Mouse (Mus musculus): ENCODE data around the gene Crtc1. TPM values are rescaled to one million over a fixed set of nuclear protein-coding genes. Genes with fewer than 3 reads are reported as not detected.

Crtc1 gene
- total and polyA plus RNA-seq, 3 experiments, result 3.3 to 18.0 TPM; not detected in 1

DNA sequence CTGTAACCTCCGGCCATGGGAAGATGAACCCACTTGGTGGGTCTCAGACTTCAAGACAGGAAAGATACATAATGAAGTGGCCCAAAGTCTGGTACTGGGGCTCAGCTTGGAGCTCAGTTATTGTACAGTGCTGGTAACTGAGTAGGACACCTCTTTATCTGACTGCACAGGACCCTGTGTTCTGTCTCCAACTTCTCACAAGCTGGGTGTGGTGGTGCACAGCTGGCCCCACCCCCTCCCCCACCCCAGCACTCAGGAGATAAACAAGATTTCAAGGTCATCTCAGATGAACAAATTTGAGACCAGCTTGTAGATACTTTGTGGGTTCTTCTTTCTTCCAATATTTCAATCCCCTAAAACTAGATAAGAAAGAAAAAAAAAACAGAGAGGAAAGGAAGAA, 83.3 kb downstream of the Crtc1 start (continued):
- TF ChIP-seq ZC3H11A (IDR thresholded peaks at IDR 0.05; ENCODE audit: low read depth, low read length) (0 out of 2 replicates have a peak, but pooled peaks have one; percentile 2), ETS1 (IDR thresholded peaks at IDR 0.05; ENCODE audit: low read depth, low read length) (peak; percentile 81), TAL1 (IDR thresholded peaks at IDR 0.05; ENCODE audit: low read length) (peak; percentile 70), GATA1 (IDR thresholded peaks at IDR 0.05; ENCODE audit: low read depth, low read length) (peak; percentile 37), CHD2 (IDR thresholded peaks at IDR 0.05; ENCODE audit: low read length) (0 out of 2 replicates have a peak, but pooled peaks have one; percentile 14), ZMIZ1 (IDR thresholded peaks at IDR 0.05; ENCODE audit: low read depth, low read length) (no peak), EP300 (IDR thresholded peaks at IDR 0.05; ENCODE audit: low read depth in 1 of 2, low read length in 2 of 2) (peak; percentile 59 to 72; a peak in 3 of 4 replicates)

DNA sequence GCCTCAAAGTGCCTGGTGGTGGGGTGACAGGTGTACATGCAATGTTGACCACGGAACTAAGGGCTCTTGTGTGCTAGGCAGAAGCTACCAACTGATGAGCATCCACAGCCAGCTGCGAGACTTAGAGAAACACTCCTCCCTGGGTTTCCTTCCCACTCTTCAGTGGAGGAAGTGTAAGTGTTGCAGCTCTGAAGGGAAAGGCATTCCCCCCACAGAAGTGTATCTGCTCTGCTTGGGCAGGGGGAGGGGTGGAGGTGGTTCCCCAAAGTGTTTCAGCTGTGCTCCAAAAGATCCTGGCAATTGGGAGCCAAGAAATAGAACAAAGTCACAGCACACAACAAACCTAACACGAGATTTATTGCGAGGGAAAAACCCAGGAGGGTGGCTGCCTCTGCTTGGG, 85.4 kb downstream of the Crtc1 start:
- Histone ChIP-seq H3K36me3 (ENCODE audit: control insufficient read depth in 1 of 2, insufficient read depth in 2 of 2, low read length in 2 of 2) (peaks cover 5 to 38% of the 10 kb centered on the region in 2 experiments; a peak in 3 of 4 replicates), H3K9me3 (replicated peaks; ENCODE audit: insufficient read depth, low read length) (no peaks in the 10 kb centered on the region), H3K9ac (ENCODE audit: control insufficient read depth, low read depth, low read length, poor library complexity, severe bottlenecking) (peak overlapping the region; percentile 78), H3K27ac (ENCODE audit: control insufficient read depth, low read depth, low read length) (peak overlapping the region; percentile 84), H3K4me3 (ENCODE audit: control insufficient read depth in 1 of 2, insufficient read depth in 1 of 2, low read depth in 2 of 2, low read length in 2 of 2) (peak overlapping the region; percentile 45 to 58), H3K79me2 (ENCODE audit: control insufficient read depth, insufficient read depth, low read length, poor library complexity) (peaks cover 41% of the 10 kb centered on the region), H3K4me1 (ENCODE audit: control insufficient read depth in 1 of 2, insufficient read depth in 2 of 2, low read length in 2 of 2) (peaks cover 11 to 33% of the 10 kb centered on the region in 2 experiments), H3K27me3 (ENCODE audit: control insufficient read depth in 1 of 2, insufficient read depth in 2 of 2, low read length in 2 of 2) (no peaks in the 10 kb centered on the region)
- DNase-seq (ENCODE audit: low read depth, low spot score), result peak; percentile 58
- no peak for TF ChIP-seq POLR2A (IDR thresholded peaks at IDR 0.05; ENCODE audit: control insufficient read depth in 1 of 2, insufficient read depth in 1 of 2, low read depth in 1 of 2, low read length in 2 of 2, poor library complexity in 1 of 2)
- no peak for TF ChIP-seq ELF1 (IDR thresholded peaks at IDR 0.05; ENCODE audit: low read depth, low read length)
- TF ChIP-seq POLR2AphosphoS5 (IDR thresholded peaks at IDR 0.05; ENCODE audit: borderline replicate concordance, low read depth, low read length), result no peak
- no peak for TF ChIP-seq MEF2A (IDR thresholded peaks at IDR 0.05; ENCODE audit: extremely low read depth, insufficient replicate concordance, low read depth, low read length, poor library complexity, severe bottlenecking)

DNA sequence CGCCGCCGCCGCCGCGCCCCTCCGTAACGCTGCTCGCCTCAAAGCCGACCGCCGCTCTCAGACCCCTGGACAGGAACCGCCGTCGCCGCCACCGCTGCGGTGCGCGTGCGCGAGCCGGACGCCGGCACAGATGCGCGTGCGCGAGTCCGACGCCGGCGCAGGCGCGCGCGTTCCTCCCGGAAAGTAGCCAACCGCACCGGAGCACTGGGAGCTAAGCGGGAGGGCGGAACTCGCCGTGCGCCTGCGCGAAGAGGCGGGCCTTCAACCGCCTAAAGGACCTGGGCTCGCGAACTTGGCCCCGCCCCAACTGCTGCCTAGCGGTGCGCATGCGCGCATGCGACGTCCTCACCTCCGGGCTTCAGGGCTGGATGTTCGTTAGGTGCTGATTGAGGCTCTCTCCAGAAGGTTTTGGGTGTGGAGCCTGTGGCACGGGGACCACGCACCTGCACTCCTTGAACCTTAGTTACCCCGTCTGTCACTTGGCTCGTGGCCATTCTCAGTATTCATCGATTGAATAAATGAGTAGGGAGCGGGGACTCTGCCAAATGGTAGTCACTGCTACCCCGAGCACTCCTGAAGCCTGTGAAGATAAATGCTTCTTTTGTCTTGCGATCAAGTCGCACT, 86.1 kb downstream of the Crtc1 start, which contains the start of gene Upf1:
Upf1 (minus strand) TSS at position 85 of the 624 bp plus-strand sequence.
- peak; percentile 99 for DNase-seq (ENCODE audit: low read depth, low spot score)
- Histone ChIP-seq H3K9ac (ENCODE audit: control insufficient read depth, low read depth, low read length, poor library complexity, severe bottlenecking) (peak within 1 kb of the TSS; percentile 98), H3K4me3 (ENCODE audit: control insufficient read depth in 1 of 2, insufficient read depth in 1 of 2, low read depth in 2 of 2, low read length in 2 of 2) (peak within 1 kb of the TSS; percentile 94 to 96), H3K27me3 (ENCODE audit: control insufficient read depth in 1 of 2, insufficient read depth in 2 of 2, low read length in 2 of 2) (no peaks in the 10 kb centered on the region), H3K27ac (ENCODE audit: control insufficient read depth, low read depth, low read length) (peak within 1 kb of the TSS; percentile 84), H3K9me3 (replicated peaks; ENCODE audit: insufficient read depth, low read length) (no peaks in the 10 kb centered on the region), H3K4me1 (ENCODE audit: control insufficient read depth in 1 of 2, insufficient read depth in 2 of 2, low read length in 2 of 2) (peaks cover 11 to 33% of the 10 kb centered on the region in 2 experiments), H3K36me3 (ENCODE audit: control insufficient read depth in 1 of 2, insufficient read depth in 2 of 2, low read length in 2 of 2) (peaks cover 6 to 38% of the 10 kb centered on the region in 2 experiments), H3K79me2 (ENCODE audit: control insufficient read depth, insufficient read depth, low read length, poor library complexity) (peaks cover 48% of the 10 kb centered on the region)
- no peak for TF ChIP-seq E2F4 (IDR thresholded peaks at IDR 0.05; ENCODE audit: borderline replicate concordance, low read depth, low read length)
- TF ChIP-seq MYB (IDR thresholded peaks at IDR 0.05; ENCODE audit: low read depth, low read length), result peak; percentile 83
- TF ChIP-seq SIN3A (IDR thresholded peaks at IDR 0.05; ENCODE audit: low read length), result peak; percentile 66
- peak; percentile 86 for TF ChIP-seq ELF1 (IDR thresholded peaks at IDR 0.05; ENCODE audit: low read depth, low read length)
- peak; percentile 60 for TF ChIP-seq TBP (IDR thresholded peaks at IDR 0.05; ENCODE audit: low read depth, low read length)
- peak; percentile 65 for TF ChIP-seq TCF12 (IDR thresholded peaks at IDR 0.05; ENCODE audit: low read depth, low read length)
- TF ChIP-seq NELFE (IDR thresholded peaks at IDR 0.05; ENCODE audit: low read depth, low read length), result peak; percentile 94
- peak; percentile 96 for TF ChIP-seq POLR2AphosphoS2 (IDR thresholded peaks at IDR 0.05; ENCODE audit: low read length)
- peak; percentile 16 to 97 for TF ChIP-seq POLR2A (IDR thresholded peaks at IDR 0.05; ENCODE audit: control insufficient read depth in 1 of 2, insufficient read depth in 1 of 2, low read depth in 1 of 2, low read length in 2 of 2, poor library complexity in 1 of 2)
- no peak for TF ChIP-seq TAL1 (IDR thresholded peaks at IDR 0.05; ENCODE audit: low read length)
- TF ChIP-seq MXI1 (IDR thresholded peaks at IDR 0.05; ENCODE audit: low read depth, low read length), result peak; percentile 69
- TF ChIP-seq MAX (IDR thresholded peaks at IDR 0.05; ENCODE audit: low read length), result 0 out of 2 replicates have a peak, but pooled peaks have one; percentile 15
- TF ChIP-seq GABPA (IDR thresholded peaks at IDR 0.05; ENCODE audit: low read depth, low read length), result no peak
- peak; percentile 84 for TF ChIP-seq ZMIZ1 (IDR thresholded peaks at IDR 0.05; ENCODE audit: low read depth, low read length)
- TF ChIP-seq EP300 (IDR thresholded peaks at IDR 0.05; ENCODE audit: low read depth in 1 of 2, low read length in 2 of 2), result peak in 1 of 2 experiments; percentile 55; a peak in 2 of 4 replicates
- TF ChIP-seq USF1 (IDR thresholded peaks at IDR 0.05; ENCODE audit: low read depth, low read length), result 0 out of 2 replicates have a peak, but pooled peaks have one; percentile 4
- TF ChIP-seq NRF1 (IDR thresholded peaks at IDR 0.05; ENCODE audit: insufficient read depth, low read depth, low read length, poor library complexity, severe bottlenecking), result peak; percentile 91
- no peak for TF ChIP-seq RCOR1 (IDR thresholded peaks at IDR 0.05; ENCODE audit: low read depth, low read length)
- TF ChIP-seq MAFK (IDR thresholded peaks at IDR 0.05; ENCODE audit: borderline replicate concordance, low read depth, low read length), result no peak
- peak; percentile 79 for TF ChIP-seq HCFC1 (IDR thresholded peaks at IDR 0.05; ENCODE audit: low read depth, low read length)
- TF ChIP-seq MAZ (IDR thresholded peaks at IDR 0.05; ENCODE audit: low read depth, low read length), result peak; percentile 63; the same call in 1 of the 2 replicates
